Mouse (Mus musculus) kidney, adult 2 months (tissue): ENCODE results near the gene Mtch1.

Experiments used
- CTCF ChIP-seq: fragments of 200-500 bp; conservative IDR thresholded peaks from 2 replicates; pipeline ENCODE4 v1.5.1; 2011; ENCODE audit warnings: low read depth, mild to moderate bottlenecking, control low read depth, low read length, moderate library complexity, mixed read lengths; ENCODE audit not compliant: insufficient read depth, insufficient read length
- POLR2A ChIP-seq: fragments of 200-500 bp; IDR thresholded peaks from one replicate; pipeline ENCODE4 v1.6.1; 2011; ENCODE audit warnings: low read depth, low read length, control low read depth

DNA sequence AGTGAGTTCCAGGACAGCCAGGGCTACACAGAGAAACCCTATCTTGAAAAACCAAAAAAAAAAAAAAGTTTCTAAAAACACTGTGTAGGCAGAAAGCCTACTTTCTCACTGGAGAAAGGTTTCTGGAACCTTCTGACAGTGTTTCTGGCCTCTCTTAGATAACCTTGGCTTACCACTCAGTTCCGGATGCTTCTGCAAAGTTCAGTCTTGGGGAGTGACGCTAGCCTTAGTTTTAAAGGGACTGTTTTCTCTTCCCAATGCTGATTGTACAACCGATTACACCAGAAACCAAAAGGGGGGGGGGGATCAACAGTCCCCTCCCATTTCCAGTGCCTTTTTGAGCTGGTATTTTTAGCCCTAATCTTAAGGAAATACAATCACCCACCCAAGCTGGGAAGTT, 24.1 kb downstream of the Mtch1 start:
- TF ChIP-seq CTCF, result no peak
- TF ChIP-seq POLR2A, result no peak
